Mouse (Mus musculus) limb, embryonic 11.5 days (tissue): Measurements from ENCODE around the gene Gm21887. TPM values are rescaled to one million over a fixed set of nuclear protein-coding genes. Genes with fewer than 3 reads are reported as not detected.
A peak's percentile ranks its signal among the peaks of the same experiment; 100 is the strongest.
"Not testable (repeated sequence)": the region's sequence is repeated elsewhere in the genome, so short reads cannot be mapped to it uniquely, and the experiment has no call there.

Experiments used
- ATAC-seq: fragments of 200-750 bp; cut with Nextera tagmentation; 2 replicates; pipeline ENCODE4 v1.8.0; 2017; ENCODE audit warnings: low read depth; ENCODE audit not compliant: insufficient number of reproducible peaks, low FRiP score, low TSS enrichment
- DNase-seq: peaks from one replicate; pipeline ENCODE4 v3.0.0-alpha.2; 2015; ENCODE audit warnings: low spot score
- H3K27ac ChIP-seq: fragments of 300-500 bp; sonication (generic); replicated peaks from 2 replicates; pipeline ENCODE4 v1.5.1; 2014; ENCODE audit warnings: low read depth, mild to moderate bottlenecking, low read length
- H3K27me3 ChIP-seq: fragments of 300-500 bp; sonication (generic); 2 replicates; pipeline ENCODE4 v1.6.1; 2014; ENCODE audit warnings: mild to moderate bottlenecking, low read length, mixed read lengths; ENCODE audit not compliant: control insufficient read depth, insufficient read depth
- H3K36me3 ChIP-seq: fragments of 300-500 bp; sonication (generic); 2 replicates; pipeline ENCODE4 v1.6.1; 2014; ENCODE audit warnings: mild to moderate bottlenecking, low read length, moderate library complexity, mixed read lengths; ENCODE audit not compliant: control insufficient read depth, insufficient read depth
- H3K4me1 ChIP-seq: fragments of 300-500 bp; sonication (generic); 2 replicates; pipeline ENCODE4 v1.6.1; 2014; ENCODE audit warnings: low read length, mixed read lengths; ENCODE audit not compliant: control insufficient read depth, insufficient read depth
- H3K4me2 ChIP-seq: fragments of 300-500 bp; sonication (generic); 2 replicates; pipeline ENCODE4 v1.6.1; 2014; ENCODE audit warnings: low read depth, mild to moderate bottlenecking, moderate library complexity; ENCODE audit not compliant: severe bottlenecking
- H3K4me3 ChIP-seq: fragments of 300-500 bp; sonication (generic); 2 replicates; pipeline ENCODE4 v1.5.1; 2014; ENCODE audit warnings: low read depth, low read length
- H3K9ac ChIP-seq: fragments of 300-500 bp; sonication (generic); 2 replicates; pipeline ENCODE4 v1.6.1; 2014; ENCODE audit warnings: mild to moderate bottlenecking, low read length
- H3K9me3 ChIP-seq: fragments of 300-500 bp; sonication (generic); 2 replicates; pipeline ENCODE4 v1.6.1; 2016; ENCODE audit warnings: low read length; ENCODE audit not compliant: control insufficient read depth
- WGBS: fragments of 180-500 bp; shearing (Covaris S2); extraction: QIAGEN DNeasy Blood & Tissue Kit; methylation state at CpG from one replicate; pipeline ENCODE4 v1.1.7; 2014; 5-methylcytosine and 5-hydroxymethylcytosine counted together
- polyA plus RNA-seq: library from polyadenylated mRNA; unstranded; fragments of >200 nt; fragmentation: Nextera tagmentation; extraction: Ambion mirVana; gene quantifications from 2 replicates; pipeline ENCODE4 v1.2.1, GENCODE M21; 2014

Gene Gm21887
- polyA plus RNA-seq, 1 experiment from 2014 or later, result 244 TPM

DNA sequence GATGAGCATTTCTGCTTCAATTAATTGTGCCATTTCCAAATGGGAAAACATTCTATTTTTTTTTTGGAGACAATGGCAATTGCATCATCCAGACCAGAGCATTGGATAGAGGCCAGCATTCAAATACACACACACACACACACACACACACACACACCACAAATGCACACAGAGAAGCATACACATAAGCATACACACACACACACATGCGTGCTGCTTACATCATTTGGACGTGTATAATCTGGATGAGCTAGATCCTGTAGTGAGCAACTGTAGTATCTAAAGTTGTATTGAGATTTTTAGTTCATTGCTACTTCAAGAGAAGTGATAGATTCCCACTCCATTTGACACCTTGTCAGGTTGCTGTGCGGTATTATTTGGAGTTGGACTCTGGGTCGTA lies 35.0 kb upstream of the Gm21887 start:
- peaks cover 14% of the 10 kb centered on the region; the same call in 1 of the 2 replicates for H3K9me3 ChIP-seq
- H3K9ac ChIP-seq, DNase-seq, H3K4me1 ChIP-seq, H3K4me2 ChIP-seq, H3K4me3 ChIP-seq, ATAC-seq, H3K27me3 ChIP-seq: not testable (repeated sequence)
- 64% methylated on average over 4 of the region's 4 CpGs for WGBS
- H3K36me3 ChIP-seq, result peaks cover 17% of the 10 kb centered on the region; the same call in 1 of the 2 replicates
- H3K27ac ChIP-seq, result 0 out of 2 replicates have a peak overlapping the region, but pooled peaks have one; percentile 1

DNA sequence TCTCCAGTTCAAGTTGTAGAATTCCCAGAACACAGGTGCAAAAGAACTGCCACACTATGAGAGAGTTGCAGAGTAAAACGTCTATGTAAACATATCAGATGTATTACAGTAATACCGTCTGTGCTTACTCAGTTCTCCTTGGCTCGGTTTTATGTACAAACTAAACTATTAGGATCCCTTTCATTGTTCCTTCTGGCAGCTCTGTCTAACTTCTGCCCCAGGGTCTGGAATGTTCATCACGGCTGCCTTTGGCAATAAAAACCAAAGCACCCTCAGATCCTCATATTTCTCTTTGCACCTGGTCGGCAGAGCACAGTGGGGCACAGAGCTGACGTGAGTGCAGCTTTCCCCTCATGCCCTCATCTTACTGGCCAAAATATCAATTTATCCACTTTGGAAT lies 34.5 kb upstream of the Gm21887 start:
- WGBS, result 58% methylated on average over 6 of the region's 6 CpGs
- H3K27me3 ChIP-seq, H3K9ac ChIP-seq, H3K4me1 ChIP-seq, H3K4me3 ChIP-seq, H3K4me2 ChIP-seq: not testable (repeated sequence)
- DNase-seq, result peak; percentile 65
- H3K36me3 ChIP-seq, result peaks cover 19% of the 10 kb centered on the region; the same call in 1 of the 2 replicates
- H3K27ac ChIP-seq, result 0 out of 2 replicates have a peak overlapping the region, but pooled peaks have one; percentile 1
- peak; percentile 56 for ATAC-seq
- H3K9me3 ChIP-seq, result peaks cover 16% of the 10 kb centered on the region; the same call in 1 of the 2 replicates

DNA sequence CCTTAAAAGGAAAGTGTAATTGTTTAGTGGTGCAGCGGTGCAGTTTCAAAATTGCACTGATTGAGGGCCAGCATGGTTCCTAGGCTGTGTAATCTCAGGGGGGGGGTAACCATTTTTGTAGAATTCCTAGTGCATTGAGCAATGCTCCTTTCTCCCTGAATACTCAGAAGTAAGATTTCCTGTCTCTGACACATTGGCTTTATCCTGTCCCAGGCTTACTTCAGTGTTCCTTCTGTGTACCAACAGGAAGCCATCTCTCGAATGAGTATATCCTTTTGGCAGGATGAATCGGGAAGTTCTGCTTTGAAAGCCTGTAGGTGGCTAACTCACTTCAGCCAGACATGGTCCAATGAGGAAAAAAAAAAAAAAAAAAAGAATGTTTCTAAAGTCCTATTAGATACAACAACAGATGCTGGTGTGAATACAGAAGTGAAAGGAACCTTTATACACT lies 33.8 kb upstream of the Gm21887 start:
- Histone ChIP-seq H3K27ac (peak overlapping the region; percentile 1; the same call in 1 of the 2 replicates), H3K36me3 (peaks cover 19% of the 10 kb centered on the region; the same call in 1 of the 2 replicates), H3K9me3 (peaks cover 17% of the 10 kb centered on the region; the same call in 1 of the 2 replicates)
- H3K9ac ChIP-seq, H3K4me1 ChIP-seq, H3K4me3 ChIP-seq, H3K27me3 ChIP-seq, H3K4me2 ChIP-seq, DNase-seq, ATAC-seq: not testable (repeated sequence)
- 87% methylated on average over 3 of the region's 3 CpGs for WGBS

DNA sequence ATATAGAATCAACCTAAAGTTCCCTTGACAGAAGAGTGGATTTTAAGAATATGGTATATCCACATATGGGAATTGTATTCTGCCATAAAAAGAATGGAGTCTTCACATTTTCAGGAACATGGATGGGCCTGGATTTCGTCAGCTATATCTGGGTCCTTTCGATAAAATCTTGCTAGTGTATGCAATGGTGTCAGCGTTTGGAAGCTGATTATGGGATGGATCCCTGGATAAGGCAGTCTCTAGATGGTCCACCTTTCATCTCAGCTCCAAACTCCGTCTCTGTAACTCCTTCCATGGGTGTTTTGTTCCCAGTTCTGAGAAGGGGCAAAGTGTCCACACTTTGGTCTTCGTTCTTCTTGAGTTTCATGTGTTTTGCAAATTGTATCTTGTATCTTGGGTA lies 33.1 kb upstream of the Gm21887 start:
- not testable (repeated sequence) for ATAC-seq, H3K4me2 ChIP-seq, H3K27me3 ChIP-seq, H3K4me1 ChIP-seq, H3K9ac ChIP-seq, H3K27ac ChIP-seq, H3K4me3 ChIP-seq, DNase-seq
- Histone ChIP-seq H3K9me3 (peaks cover 19% of the 10 kb centered on the region; the same call in 1 of the 2 replicates), H3K36me3 (peaks cover 20% of the 10 kb centered on the region; the same call in 1 of the 2 replicates)
- 65% methylated on average over 5 of the region's 5 CpGs for WGBS

DNA sequence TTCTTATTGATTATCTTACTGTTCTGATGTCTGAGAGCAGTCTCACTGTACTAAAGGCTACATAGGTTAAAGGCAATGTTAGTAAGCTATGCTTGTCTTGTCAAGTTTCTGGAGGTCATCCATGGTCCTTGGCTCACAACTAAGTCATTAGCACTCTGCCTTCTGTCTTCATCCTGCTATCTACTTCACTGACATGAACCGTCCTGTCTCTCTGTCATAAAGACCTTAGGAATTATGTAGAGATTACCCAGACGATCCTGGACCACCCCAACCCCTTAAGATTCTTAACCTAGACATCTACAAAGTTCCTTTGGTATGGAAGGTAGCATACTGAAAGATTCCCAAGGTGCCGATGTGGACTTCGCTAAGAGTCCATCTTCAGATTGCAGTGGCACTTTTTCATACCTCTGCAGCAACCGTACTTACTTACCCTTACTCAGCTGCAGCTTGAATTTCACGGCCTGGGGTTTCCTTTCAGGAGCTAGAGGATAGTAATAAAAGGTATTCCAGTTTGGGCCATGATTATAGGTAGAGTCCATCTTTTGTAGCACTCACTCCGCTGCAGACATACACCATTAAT lies 31.5 kb upstream of the Gm21887 start:
- WGBS, result 90% methylated on average over 7 of the region's 7 CpGs
- H3K4me2 ChIP-seq, H3K27me3 ChIP-seq, H3K27ac ChIP-seq, H3K4me3 ChIP-seq, ATAC-seq, H3K4me1 ChIP-seq, H3K9ac ChIP-seq: not testable (repeated sequence)
- peak; percentile 28 for DNase-seq
- H3K36me3 ChIP-seq, result peaks cover 32% of the 10 kb centered on the region; the same call in 1 of the 2 replicates
- peaks cover 27% of the 10 kb centered on the region for H3K9me3 ChIP-seq

DNA sequence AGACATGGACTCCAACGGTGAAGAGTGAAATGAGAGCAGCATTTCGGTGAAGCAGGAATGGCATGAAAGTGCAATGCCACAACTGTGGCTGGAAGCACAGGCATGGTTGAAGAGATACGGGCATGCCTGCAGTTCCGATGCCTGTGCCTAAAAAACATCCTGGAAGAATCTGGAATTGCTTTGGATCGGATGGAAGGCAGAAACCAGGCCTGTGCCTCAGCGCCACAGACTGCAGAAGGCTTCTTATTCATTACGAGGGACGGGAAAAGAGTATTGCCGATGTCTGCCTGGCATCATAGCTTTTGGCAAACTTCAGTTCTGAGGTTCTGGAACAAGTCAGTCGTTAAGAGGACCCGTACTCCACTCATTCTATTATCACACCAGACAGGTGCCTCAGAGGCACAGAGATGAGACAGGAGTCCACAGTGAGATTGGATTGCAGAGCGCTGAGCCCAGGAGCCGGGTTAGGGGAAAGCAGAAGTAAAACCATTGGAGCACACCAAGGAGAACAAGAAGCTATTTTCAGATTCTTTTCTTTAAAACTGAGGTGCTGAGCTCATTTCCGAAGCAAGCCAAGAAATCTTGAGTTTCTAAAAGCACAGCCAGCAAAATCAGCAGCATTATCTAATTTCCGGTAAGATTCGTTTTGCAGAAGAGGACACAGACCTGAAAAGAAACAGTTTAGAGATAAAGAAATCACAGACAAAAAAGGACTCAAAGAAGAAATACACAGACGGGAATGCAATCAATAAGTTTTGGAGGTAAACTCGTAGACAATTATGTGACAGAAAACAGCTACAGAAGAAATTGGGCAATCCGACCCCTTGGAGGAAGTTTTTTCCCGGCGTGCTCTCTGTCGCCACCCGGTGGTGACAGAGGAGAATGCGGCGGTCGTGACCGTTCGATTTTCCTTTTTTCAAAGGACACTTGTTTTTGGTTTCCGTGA lies 30.8 kb upstream of the Gm21887 start:
- not testable (repeated sequence) for H3K4me3 ChIP-seq, H3K9ac ChIP-seq, H3K27ac ChIP-seq, H3K4me1 ChIP-seq, ATAC-seq, H3K4me2 ChIP-seq, H3K27me3 ChIP-seq
- 68% methylated on average over 29 of the region's 29 CpGs for WGBS
- Histone ChIP-seq H3K9me3 (peaks cover 34% of the 10 kb centered on the region), H3K36me3 (peaks cover 30% of the 10 kb centered on the region; the same call in 1 of the 2 replicates)
- peak; percentile 93 for DNase-seq

DNA sequence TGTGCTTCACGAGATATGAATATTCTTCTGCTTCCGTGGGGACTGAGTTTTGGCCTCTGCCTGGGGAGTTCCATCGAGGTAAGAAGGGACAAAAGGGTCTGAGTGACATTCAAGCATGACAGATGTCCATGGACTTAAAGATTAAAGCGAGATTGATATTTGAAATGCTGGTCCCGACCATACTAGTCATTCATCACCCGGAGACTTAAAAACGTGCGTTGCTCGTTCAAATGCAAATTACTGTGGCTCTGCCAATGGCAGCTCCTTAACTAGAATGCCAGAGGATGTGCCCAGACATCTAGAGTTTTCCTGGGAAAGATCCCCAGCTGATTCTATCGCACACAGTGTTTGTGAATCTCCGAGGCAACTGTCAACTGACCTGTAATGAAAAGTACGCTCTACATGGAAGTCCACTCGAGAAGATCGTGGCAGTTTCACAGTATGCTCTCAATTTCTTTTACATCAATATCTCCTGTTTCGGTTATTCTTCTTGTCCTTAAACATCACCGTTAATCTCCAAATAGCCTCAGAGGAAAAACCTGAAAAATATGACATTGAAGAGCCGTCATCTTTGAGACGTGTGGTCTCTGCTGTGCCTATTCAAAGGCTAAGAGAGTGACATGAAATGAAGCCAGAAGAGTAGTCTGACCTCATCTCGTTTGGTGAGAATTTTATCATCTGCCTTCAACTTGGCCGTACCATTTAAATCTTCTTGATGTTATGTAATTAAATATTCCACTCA lies 29.8 kb upstream of the Gm21887 start:
- H3K36me3 ChIP-seq, result peaks cover 30% of the 10 kb centered on the region; the same call in 1 of the 2 replicates
- 84% methylated on average over 20 of the region's 20 CpGs for WGBS

DNA sequence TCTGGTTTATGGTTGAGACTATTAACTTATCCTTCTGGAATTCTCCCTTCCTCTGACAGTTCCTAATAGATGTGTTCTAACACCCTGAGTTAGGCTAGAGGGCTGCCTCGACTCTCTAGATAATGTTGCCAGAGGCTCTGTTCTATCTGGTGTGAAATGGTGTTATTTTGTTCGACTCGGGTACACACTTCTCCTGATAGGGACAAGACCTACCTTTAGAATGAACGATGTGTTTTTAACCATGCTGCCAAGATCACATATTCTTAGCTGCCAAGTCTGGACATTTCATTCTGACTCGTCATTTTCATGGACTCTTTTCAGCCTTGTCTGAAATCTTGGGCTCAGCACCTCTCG lies 29.3 kb upstream of the Gm21887 start:
- H3K4me2 ChIP-seq, H3K4me3 ChIP-seq, H3K27ac ChIP-seq, DNase-seq, H3K9ac ChIP-seq, ATAC-seq, H3K27me3 ChIP-seq, H3K4me1 ChIP-seq: not testable (repeated sequence)
- Histone ChIP-seq H3K9me3 (peaks cover 37% of the 10 kb centered on the region), H3K36me3 (peaks cover 35% of the 10 kb centered on the region; the same call in 1 of the 2 replicates)
- 89% methylated on average over 6 of the region's 6 CpGs for WGBS

More for the DNA sequence above, 29.8 kb upstream of the Gm21887 start:
- not testable (repeated sequence) for H3K4me3 ChIP-seq, H3K9ac ChIP-seq, ATAC-seq, H3K27me3 ChIP-seq, DNase-seq, H3K27ac ChIP-seq, H3K4me1 ChIP-seq, H3K4me2 ChIP-seq
- H3K9me3 ChIP-seq, result peaks cover 36% of the 10 kb centered on the region
